Mouse (Mus musculus) layer of hippocampus, adult 2 months (tissue): ENCODE results near the gene Ankrd37. TPM values are rescaled to one million over a fixed set of nuclear protein-coding genes. Genes with fewer than 3 reads are reported as not detected.

Experiments used
- DNase-seq, 2 experiments: peaks; one replicate each; pipeline ENCODE4 v3.0.0; 2022; ENCODE audit warnings: low spot score in 2 of 2
- H3K27ac ChIP-seq: fragments of 200-600 bp; 2 replicates; pipeline ENCODE4 v1.8.1; 2022
- H3K4me3 ChIP-seq: fragments of 200-600 bp; 2 replicates; pipeline ENCODE4 v1.8.1; 2022; ENCODE audit warnings: mild to moderate bottlenecking
- CTCF ChIP-seq: fragments of 200-600 bp; conservative IDR thresholded peaks from 2 replicates; pipeline ENCODE4 v1.8.1; 2022; ENCODE audit warnings: antibody characterized with exemption, mild to moderate bottlenecking, moderate library complexity
- long read RNA-seq, 2 experiments: library from polyadenylated mRNA; stranded (forward); transcript quantifications; one replicate each; pipeline ENCODE4 v2.0.0; 2021; ENCODE audit warnings: borderline mapping rate in 2 of 2
- total RNA-seq, 2 experiments: library from RNA; stranded (reverse); gene quantifications; 2 replicates each; pipeline ENCODE4 v1.2.3; 2021

The Ankrd37 gene
- total RNA-seq = 10 to 100 TPM in 1 of 2 experiments, 1 to 10 TPM in 1; 9.1 to 11.2 TPM
- long read RNA-seq, experiment 1, partial matches to known transcripts = 1 of 8 reads
- long read RNA-seq, experiment 1, other reads (novel, unspliced or antisense) = 6 of 8 reads
- long read RNA-seq, experiment 2, transcript Ankrd37-201 (5 exons, 927 nt) = major isoform, 5 of 11 reads
- long read RNA-seq, experiment 2, partial matches to known transcripts = 0 of 11 reads
- long read RNA-seq, experiment 2, other reads (novel, unspliced or antisense) = 5 of 11 reads

DNA sequence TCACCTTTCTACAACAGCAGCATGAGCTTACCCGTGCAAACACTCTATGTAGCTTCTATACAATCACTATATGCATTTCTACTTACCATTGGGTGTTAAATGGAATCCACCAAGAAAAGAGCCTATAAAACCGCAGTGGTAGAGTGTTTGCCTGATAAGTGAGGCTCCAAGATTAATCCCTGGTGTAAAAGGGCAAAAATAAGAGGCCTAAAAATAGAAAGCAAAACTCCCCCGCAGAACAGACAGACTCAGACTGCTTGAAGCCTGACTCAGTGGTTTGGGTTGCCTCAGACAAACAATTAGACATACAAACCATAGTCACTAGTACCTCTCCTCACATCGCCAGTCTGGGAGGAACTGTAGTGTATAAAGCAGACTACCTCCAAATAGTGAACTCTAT lies at the start of gene Ankrd37:
Gene Ankrd37 (minus strand): TSS at position 112 of the 400 bp plus-strand sequence.
- no peak for TF ChIP-seq CTCF

DNA sequence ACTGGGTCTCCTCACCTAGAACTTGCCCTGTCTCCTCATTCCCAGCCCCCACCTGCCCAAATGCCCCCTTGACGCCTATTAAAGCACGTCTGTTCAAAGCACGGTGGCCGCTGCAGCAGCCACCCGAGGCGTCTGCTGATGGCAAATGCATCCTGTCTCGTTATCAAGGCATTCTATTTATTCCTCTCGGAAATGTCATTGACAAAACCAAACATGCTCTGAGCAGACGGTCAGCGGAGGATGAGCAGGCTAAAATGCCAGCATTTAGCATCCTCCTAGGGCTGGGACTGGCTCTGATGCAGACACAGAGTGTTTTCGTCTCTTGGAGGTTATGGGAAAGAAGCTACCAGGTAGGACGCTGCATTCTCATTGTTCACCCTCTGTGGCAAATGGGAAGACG lies 34.8 kb upstream of the Ankrd37 start:
- DNase-seq = peak; percentile 22 to 26
- no peak for TF ChIP-seq CTCF
- peak overlapping the region; percentile 17; the same call in 1 of the 2 replicates for H3K4me3 ChIP-seq
- H3K27ac ChIP-seq = peak overlapping the region; percentile 69

More for the DNA sequence above, at the start of gene Ankrd37:
- no peak within 1 kb of the TSS for H3K4me3 ChIP-seq
- no peak within 1 kb of the TSS for H3K27ac ChIP-seq
- DNase-seq = no peak

DNA sequence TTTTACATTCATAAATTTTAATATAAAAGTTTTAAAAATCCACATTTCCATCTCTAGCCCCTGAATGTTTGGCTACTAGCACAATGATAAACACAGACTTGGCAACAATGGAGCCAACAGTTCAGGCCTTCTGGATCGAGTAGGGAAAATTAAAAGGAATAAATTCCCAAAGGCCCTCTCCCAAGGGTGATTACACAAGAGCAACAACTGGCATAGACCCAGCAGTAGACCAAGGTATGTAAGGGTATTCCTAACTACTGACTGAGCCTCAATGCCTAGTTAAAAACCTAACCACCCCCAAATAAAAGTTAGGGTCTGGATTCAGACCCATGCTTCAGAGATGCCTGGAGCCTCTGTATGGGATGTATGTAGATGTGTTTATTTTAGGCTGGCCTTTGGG lies 34.2 kb upstream of the Ankrd37 start:
- no peak for DNase-seq
- Histone ChIP-seq H3K27ac (peak overlapping the region; percentile 69), H3K4me3 (no peak overlapping the region)
- no peak for TF ChIP-seq CTCF

DNA sequence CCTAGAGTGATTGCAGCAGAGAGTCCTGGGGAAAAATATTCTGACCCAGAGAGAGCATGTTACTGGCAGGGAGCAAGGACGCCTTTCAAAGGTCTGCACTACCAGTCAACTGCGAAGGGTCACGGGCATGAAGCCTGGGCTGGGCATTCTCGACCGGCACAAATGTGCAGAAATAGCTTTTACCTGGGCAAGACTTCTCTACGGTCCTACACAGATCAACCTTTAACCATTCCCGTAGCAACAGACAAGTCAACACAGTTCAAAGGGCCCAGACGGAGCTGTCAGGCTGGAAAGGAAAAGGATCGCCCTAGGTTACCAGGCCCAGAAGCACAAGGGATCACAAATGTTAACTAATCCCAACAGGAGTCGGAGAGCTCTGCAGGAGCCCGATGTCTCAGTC lies 30.7 kb upstream of the Ankrd37 start:
- no peak overlapping the region for H3K4me3 ChIP-seq
- H3K27ac ChIP-seq = no peak overlapping the region
- DNase-seq = no peak
- TF ChIP-seq CTCF = no peak

DNA sequence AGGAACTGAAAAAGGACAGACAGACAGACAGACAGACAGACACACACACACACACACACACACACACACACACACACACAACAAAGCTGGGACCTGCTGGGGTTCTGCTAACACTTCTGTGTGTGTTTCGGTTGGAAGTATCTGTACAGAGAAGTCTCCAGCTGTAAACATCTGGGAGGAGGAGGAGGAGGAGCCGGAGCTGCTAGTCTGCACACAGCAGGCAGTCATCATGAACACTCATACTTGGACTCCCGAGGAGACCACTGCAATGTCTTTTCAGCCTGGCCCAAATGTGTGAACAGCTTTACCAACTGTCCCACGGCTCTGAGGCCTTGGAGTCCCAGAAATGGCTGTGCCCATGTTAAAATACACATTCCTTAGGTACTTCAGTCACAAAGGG lies 18.9 kb upstream of the Ankrd37 start:
- no peak for TF ChIP-seq CTCF
- no peak overlapping the region for H3K4me3 ChIP-seq
- no peak for DNase-seq
- H3K27ac ChIP-seq = no peak overlapping the region

DNA sequence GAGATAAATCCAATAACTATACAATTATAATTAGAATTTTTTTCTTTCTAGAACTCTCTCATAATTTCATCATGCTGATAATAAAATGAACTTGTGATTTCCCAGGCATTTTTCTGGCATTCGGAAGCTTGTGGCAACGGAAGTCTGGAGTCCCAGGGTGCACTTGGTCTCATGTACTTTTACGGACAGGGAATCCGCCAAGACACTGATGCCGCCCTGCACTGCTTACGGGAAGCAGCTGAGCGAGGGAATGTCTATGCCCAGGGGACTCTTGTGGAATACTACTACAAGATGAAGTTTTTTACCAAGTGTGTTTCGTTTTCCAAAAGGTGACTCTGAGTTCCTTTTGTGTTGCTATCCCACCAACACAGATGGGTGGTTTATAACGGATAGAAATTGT lies 17.3 kb upstream of the Ankrd37 start:
- TF ChIP-seq CTCF = no peak
- no peak overlapping the region for H3K4me3 ChIP-seq
- DNase-seq = no peak
- H3K27ac ChIP-seq = no peak overlapping the region

DNA sequence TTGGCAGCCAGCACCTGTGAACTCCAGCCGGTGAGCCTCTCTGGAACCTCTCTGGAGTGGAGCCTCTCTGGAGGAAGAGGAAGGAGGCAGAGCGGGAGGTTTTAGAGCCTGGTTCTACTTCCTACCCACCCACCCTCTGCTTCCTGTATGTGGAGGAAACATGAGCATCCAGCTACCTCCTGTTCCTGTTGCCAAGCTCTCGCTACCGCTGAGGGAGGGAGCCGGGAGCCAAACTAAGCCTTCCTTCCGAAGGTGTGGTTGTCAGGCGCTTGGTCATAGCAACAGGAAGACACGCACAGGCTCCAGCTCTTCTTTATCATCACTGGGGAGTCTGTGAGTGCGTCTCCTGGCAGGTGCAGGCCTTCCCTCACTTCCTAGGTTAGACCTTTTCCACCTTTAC lies 16.7 kb upstream of the Ankrd37 start:
- no peak overlapping the region for H3K4me3 ChIP-seq
- H3K27ac ChIP-seq = no peak overlapping the region
- DNase-seq = no peak
- no peak for TF ChIP-seq CTCF

DNA sequence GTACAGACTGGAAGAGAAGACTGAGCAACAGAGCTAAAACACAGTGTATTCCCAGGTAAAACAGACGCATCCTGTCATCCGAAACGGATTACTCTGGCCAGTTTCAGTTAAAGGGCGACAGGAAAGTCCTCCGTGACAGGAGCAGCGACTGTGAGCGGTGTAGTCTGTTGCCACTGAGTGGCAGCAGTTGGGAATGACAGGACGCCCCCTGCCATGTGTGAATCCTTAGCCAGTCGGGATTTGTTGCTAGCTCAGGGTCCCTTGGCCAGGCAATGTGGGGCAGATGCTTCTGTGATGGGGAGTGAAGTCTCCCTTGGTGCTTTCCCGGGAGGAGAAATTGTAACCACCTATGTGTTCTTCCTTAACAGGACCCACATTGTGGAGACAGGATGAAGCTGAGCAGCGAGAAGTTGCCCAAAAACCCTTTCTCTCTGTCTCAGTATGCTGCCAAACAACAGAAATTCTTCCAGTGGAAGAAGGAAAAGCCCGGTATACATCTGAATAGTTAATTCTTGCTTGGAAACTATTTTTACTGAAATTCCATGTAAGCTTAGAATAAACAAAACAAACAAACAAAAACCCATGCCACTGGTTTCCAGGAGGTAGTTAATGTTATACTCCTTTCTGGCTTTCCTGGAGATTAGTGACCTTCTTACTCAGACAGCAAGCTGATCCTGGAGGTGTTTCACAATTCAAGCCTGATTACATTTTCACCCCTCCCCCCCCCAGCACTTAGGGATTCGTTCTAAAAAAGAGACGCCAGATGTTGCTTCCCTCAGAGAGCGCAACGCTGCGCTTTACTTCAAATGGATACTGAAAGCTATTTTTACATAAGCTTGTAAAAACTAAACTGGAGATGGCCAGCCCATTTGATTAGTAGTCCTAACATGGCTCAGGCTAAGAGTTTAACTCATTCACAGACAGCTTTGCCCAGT lies 5.5 kb upstream of the Ankrd37 start:
- peak; percentile 73 for TF ChIP-seq CTCF
- peak overlapping the region; percentile 24; the same call in 1 of the 2 replicates for H3K27ac ChIP-seq
- no peak for DNase-seq
- peak overlapping the region; percentile 38 for H3K4me3 ChIP-seq

DNA sequence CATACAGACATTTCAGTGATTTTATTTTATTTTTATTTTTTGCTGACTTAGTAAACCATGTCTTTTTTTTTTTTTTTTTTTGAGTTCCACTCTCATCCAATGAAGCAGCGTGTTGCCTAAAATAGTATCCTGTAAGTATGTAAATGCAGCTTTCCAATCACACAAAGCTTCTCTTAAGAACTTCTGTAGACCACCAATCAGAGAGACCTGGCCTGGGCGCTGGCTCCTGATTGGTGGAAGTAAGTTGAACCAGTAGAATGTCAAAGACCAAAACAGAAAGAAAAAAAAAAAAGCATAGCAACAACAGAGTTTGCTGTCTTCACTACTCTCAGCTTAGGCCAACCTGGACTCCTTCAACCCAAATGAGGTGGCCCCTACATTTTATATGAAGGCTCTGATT lies 4.8 kb upstream of the Ankrd37 start:
- Histone ChIP-seq H3K27ac (no peak overlapping the region), H3K4me3 (peak overlapping the region; percentile 38)
- TF ChIP-seq CTCF = no peak
- DNase-seq = no peak

DNA sequence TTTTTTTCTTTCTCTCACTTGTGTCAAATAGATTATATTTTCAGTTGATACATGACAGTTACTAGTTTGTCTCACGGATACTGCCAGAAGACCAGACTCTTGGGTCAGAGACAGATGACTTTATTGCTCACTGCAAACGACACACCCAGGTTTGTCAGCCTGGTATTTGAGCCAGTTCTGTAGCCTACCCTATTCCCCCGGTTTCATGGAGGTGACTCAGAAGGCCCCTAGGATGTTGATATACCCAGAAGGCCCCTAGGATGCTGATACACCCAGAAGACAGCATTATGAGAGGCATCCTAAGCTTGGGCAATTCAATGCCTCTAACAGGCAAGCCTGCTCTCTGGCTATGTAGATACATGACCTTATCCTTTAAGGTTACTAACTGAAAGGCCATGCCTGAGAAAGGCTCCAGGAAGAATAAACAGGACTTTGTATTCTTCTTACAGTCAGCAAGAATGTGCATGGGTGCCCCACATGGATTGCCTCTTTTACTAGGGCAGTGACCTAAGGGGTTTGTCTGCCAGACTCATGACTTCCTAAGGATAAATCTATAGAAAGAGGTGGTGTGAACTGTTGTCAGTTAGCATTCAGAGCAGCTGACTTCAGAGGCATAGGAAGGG lies 1.7 kb upstream of the Ankrd37 start:
- no peak overlapping the region for H3K27ac ChIP-seq

DNA sequence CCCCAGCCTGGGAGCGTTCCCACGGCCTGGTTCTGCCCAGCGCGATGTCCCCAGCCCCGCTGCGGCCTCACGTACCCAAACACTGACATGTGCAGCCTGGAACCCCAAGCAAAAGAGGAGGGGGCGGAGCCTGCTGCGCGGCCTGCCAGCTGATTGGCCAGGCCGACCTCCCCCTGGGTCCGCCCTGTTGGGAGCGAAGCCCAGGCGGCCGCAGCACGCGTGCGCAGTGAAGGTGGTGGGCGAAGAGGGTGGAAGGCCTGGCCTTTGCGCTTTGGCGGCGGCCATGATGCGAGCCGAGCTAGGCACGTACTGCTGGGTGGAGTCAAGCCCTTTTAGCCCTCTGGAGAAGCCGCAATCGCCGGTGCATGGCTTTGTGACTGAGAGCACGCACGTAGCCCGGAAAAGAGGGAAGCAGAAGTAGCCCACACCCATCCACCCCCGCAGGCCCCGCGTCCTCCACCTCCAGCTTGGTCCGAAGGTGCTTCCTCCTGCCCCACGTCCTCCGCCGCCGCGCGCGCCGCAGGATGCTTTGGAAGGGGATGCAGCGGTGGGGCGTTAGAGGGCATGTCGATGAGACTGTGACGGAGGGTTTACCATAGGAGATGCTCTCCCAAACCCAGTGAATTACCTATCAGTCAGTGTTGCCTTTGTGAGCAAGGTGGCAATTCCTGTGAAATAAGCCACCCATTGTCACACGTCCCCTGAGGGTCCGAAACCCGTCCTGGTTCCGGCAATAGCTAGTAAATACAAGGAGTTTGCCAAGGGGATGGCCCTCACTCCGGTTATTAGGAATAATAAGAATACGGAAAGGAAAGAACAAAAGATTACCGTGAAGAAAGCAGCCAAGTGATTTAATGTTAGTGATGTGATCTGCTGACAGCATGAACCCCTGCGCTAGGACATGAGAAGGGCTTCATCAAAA lies 5.5 kb downstream of the Ankrd37 start:
- TF ChIP-seq CTCF = no peak
- DNase-seq = peak; percentile 98 to 99
- Histone ChIP-seq H3K4me3 (peak overlapping the region; percentile 79), H3K27ac (peak overlapping the region; percentile 99)

More for the DNA sequence above, 1.7 kb upstream of the Ankrd37 start:
- no peak overlapping the region for H3K4me3 ChIP-seq
- TF ChIP-seq CTCF = no peak
- no peak for DNase-seq

DNA sequence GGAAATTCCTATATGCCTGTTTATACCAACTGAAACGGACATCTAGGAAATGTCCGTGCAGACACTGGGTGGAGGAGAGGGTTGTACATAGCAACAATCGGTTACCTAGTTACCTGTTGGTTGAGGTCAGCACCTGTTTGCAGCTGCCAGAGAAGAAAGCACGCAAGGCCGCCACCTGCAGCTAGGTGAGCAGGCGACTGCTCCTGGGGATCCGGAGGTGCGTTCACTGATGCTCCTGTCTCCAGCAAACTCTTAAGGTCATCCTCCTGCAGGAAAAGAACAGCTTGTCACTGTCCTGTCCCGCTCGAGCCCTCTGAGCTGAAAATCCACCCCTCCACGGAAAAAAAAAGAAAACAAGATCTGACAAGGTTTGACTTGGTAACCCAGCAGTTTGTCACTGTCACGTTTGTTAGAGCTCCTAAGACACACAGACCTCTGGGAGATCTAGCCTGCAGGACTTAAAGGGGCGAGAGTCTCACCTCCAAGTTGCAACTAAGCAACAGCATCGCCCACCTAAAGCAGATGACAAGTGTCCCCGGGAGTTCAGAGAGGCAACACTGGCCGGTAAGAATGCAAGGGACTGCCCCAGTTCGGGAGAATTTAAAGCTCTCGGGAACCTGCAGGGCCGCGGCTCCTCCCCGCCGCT lies 6.2 kb downstream of the Ankrd37 start, which contains the start of gene Lrp2bp:
Gene Lrp2bp (plus strand): TSS at position 166 of the 646 bp plus-strand sequence.
- H3K4me3 ChIP-seq = peak within 1 kb of the TSS; percentile 79
- TF ChIP-seq CTCF = no peak
- no peak for DNase-seq
- H3K27ac ChIP-seq = peak within 1 kb of the TSS; percentile 99
